Mouse (Mus musculus): Measurements from ENCODE around the gene C730034F03Rik. TPM values are rescaled to one million over a fixed set of nuclear protein-coding genes. Genes with fewer than 3 reads are reported as not detected.
A peak's percentile ranks its signal among the peaks of the same experiment; 100 is the strongest.

The C730034F03Rik gene
- polyA plus RNA-seq, 1 experiment from 2014 or later: 1.1 TPM

- TF ChIP-seq CTCF (IDR thresholded peaks at IDR 0.05; ENCODE audit: low read depth): no peak
- peak overlapping the region; percentile 49 for H3K4me3 ChIP-seq (ENCODE audit: low read depth, low read length)
- peak; percentile 97 for ATAC-seq
- peak overlapping the region; percentile 92 for H3K4me2 ChIP-seq (replicated peaks; ENCODE audit: low read depth)
- peaks cover 6% of the 10 kb centered on the region; the same call in 1 of the 2 replicates for H3K36me3 ChIP-seq (ENCODE audit: control insufficient read depth, insufficient read depth)
- 0 out of 2 replicates have a peak, but pooled peaks cover 3% of the 10 kb centered on the region for H3K4me1 ChIP-seq (replicated peaks; ENCODE audit: control insufficient read depth, insufficient read depth, low read length)
- no peaks in the 10 kb centered on the region for H3K9me3 ChIP-seq (ENCODE audit: control insufficient read depth)
- H3K9ac ChIP-seq (ENCODE audit: low read depth, low read length): peak overlapping the region; percentile 54
- 11% methylated on average over 44 of the region's 44 CpGs for WGBS
- no peaks in the 10 kb centered on the region for H3K27me3 ChIP-seq (replicated peaks; ENCODE audit: control insufficient read depth, insufficient read depth, low read length)
- peak overlapping the region; percentile 71 for H3K27ac ChIP-seq (ENCODE audit: low read depth, low read length)
Observed at GRCm38 (mm10) chr15:89475611-89476474, 46.5 kb downstream of the C730034F03Rik start.

GRCm38 (mm10) chr15:89476475-89476815 is 47.1 kb downstream of the C730034F03Rik start:
- Histone ChIP-seq H3K36me3 (ENCODE audit: control insufficient read depth, insufficient read depth) (peaks cover 6% of the 10 kb centered on the region; the same call in 1 of the 2 replicates), H3K4me1 (replicated peaks; ENCODE audit: control insufficient read depth, insufficient read depth, low read length) (0 out of 2 replicates have a peak, but pooled peaks cover 3% of the 10 kb centered on the region), H3K4me2 (replicated peaks; ENCODE audit: low read depth) (peak overlapping the region; percentile 92), H3K27ac (ENCODE audit: low read depth, low read length) (peak overlapping the region; percentile 71), H3K4me3 (ENCODE audit: low read depth, low read length) (peak overlapping the region; percentile 49), H3K27me3 (replicated peaks; ENCODE audit: control insufficient read depth, insufficient read depth, low read length) (no peaks in the 10 kb centered on the region), H3K9me3 (ENCODE audit: control insufficient read depth) (no peaks in the 10 kb centered on the region), H3K9ac (ENCODE audit: low read depth, low read length) (peak overlapping the region; percentile 54)
- no peak for ATAC-seq
- 6% methylated on average over 5 of the region's 5 CpGs for WGBS
- no peak for TF ChIP-seq CTCF (IDR thresholded peaks at IDR 0.05; ENCODE audit: low read depth)

GRCm38 (mm10) chr15:89477091-89477491 is 47.7 kb downstream of the C730034F03Rik start, which contains the start of gene Arsa:
Gene Arsa (minus strand): TSS chr15:89477425.
- TF ChIP-seq CTCF (IDR thresholded peaks at IDR 0.05; ENCODE audit: low read depth): no peak
- 44% methylated on average over 9 of the region's 9 CpGs for WGBS
- Histone ChIP-seq H3K4me3 (ENCODE audit: low read depth, low read length) (peak within 1 kb of the TSS; percentile 49), H3K36me3 (ENCODE audit: control insufficient read depth, insufficient read depth) (peaks cover 6% of the 10 kb centered on the region; the same call in 1 of the 2 replicates), H3K27me3 (replicated peaks; ENCODE audit: control insufficient read depth, insufficient read depth, low read length) (no peaks in the 10 kb centered on the region), H3K9ac (ENCODE audit: low read depth, low read length) (peak within 1 kb of the TSS; percentile 54), H3K9me3 (ENCODE audit: control insufficient read depth) (no peaks in the 10 kb centered on the region), H3K27ac (ENCODE audit: low read depth, low read length) (peak within 1 kb of the TSS; percentile 71), H3K4me1 (replicated peaks; ENCODE audit: control insufficient read depth, insufficient read depth, low read length) (0 out of 2 replicates have a peak, but pooled peaks cover 3% of the 10 kb centered on the region), H3K4me2 (replicated peaks; ENCODE audit: low read depth) (peak within 1 kb of the TSS; percentile 92)
- no peak for ATAC-seq

- TF ChIP-seq CTCF (IDR thresholded peaks at IDR 0.05; ENCODE audit: low read depth): no peak
Observed at GRCm38 (mm10) chr15:89477806-89478205, 48.4 kb downstream of the C730034F03Rik start.

GRCm38 (mm10) chr15:89478622-89479021 is 49.2 kb downstream of the C730034F03Rik start:
- H3K9ac ChIP-seq (ENCODE audit: low read depth, low read length): no peak overlapping the region
- H3K27me3 ChIP-seq (replicated peaks; ENCODE audit: control insufficient read depth, insufficient read depth, low read length): no peaks in the 10 kb centered on the region
- H3K27ac ChIP-seq (ENCODE audit: low read depth, low read length): no peak overlapping the region
- H3K9me3 ChIP-seq (ENCODE audit: control insufficient read depth): no peaks in the 10 kb centered on the region
- H3K4me2 ChIP-seq (replicated peaks; ENCODE audit: low read depth): no peak overlapping the region
- no peak for TF ChIP-seq CTCF (IDR thresholded peaks at IDR 0.05; ENCODE audit: low read depth)
- no peak overlapping the region for H3K4me3 ChIP-seq (ENCODE audit: low read depth, low read length)
- 75% methylated on average over 3 of the region's 3 CpGs for WGBS
- no peak for ATAC-seq
- 0 out of 2 replicates have a peak, but pooled peaks cover 3% of the 10 kb centered on the region for H3K4me1 ChIP-seq (replicated peaks; ENCODE audit: control insufficient read depth, insufficient read depth, low read length)
- peaks cover 6% of the 10 kb centered on the region; the same call in 1 of the 2 replicates for H3K36me3 ChIP-seq (ENCODE audit: control insufficient read depth, insufficient read depth)

More at GRCm38 (mm10) chr15:89477806-89478205, 48.4 kb downstream of the C730034F03Rik start:
- Histone ChIP-seq H3K4me1 (replicated peaks; ENCODE audit: control insufficient read depth, insufficient read depth, low read length) (0 out of 2 replicates have a peak, but pooled peaks cover 3% of the 10 kb centered on the region), H3K27ac (ENCODE audit: low read depth, low read length) (no peak overlapping the region), H3K9me3 (ENCODE audit: control insufficient read depth) (no peaks in the 10 kb centered on the region), H3K9ac (ENCODE audit: low read depth, low read length) (no peak overlapping the region), H3K36me3 (ENCODE audit: control insufficient read depth, insufficient read depth) (peaks cover 6% of the 10 kb centered on the region; the same call in 1 of the 2 replicates), H3K4me3 (ENCODE audit: low read depth, low read length) (no peak overlapping the region), H3K4me2 (replicated peaks; ENCODE audit: low read depth) (no peak overlapping the region), H3K27me3 (replicated peaks; ENCODE audit: control insufficient read depth, insufficient read depth, low read length) (no peaks in the 10 kb centered on the region)
- no peak for ATAC-seq
- WGBS: 73% methylated on average over 8 of the region's 8 CpGs

Other genes starting within 250 kb of the C730034F03Rik start
- 71.5 and 74.0 TPM in 2 replicates for gene Plxnb2, start 248.8 kb upstream of the C730034F03Rik start, polyA plus RNA-seq (2015; fragmentation: Nextera tagmentation; extraction: Ambion mirVana)
- 3.2 and 3.4 TPM in 2 replicates for gene Dennd6b, start 233.1 kb upstream of the C730034F03Rik start, polyA plus RNA-seq (2015; fragmentation: Nextera tagmentation; extraction: Ambion mirVana)
- 17.7 and 21.3 TPM in 2 replicates for gene Ppp6r2, start 218.0 kb upstream of the C730034F03Rik start, polyA plus RNA-seq (2015; fragmentation: Nextera tagmentation; extraction: Ambion mirVana)
- gene Sbf1, start 114.3 kb upstream of the C730034F03Rik start, polyA plus RNA-seq (2015; fragmentation: Nextera tagmentation; extraction: Ambion mirVana): 22.2 and 24.2 TPM in 2 replicates
- 0.14 TPM in 1 of 2 replicates, not detected in the other for gene Adm2, start 106.9 kb upstream of the C730034F03Rik start, polyA plus RNA-seq (2015; fragmentation: Nextera tagmentation; extraction: Ambion mirVana)
- not detected in 2 replicates for gene Miox, start 95.2 kb upstream of the C730034F03Rik start, polyA plus RNA-seq (2015; fragmentation: Nextera tagmentation; extraction: Ambion mirVana)
- 19.1 and 20.5 TPM in 2 replicates for gene Lmf2, start 73.9 kb upstream of the C730034F03Rik start, polyA plus RNA-seq (2015; fragmentation: Nextera tagmentation; extraction: Ambion mirVana)
- gene Ncaph2, start 73.9 kb upstream of the C730034F03Rik start, polyA plus RNA-seq (2015; fragmentation: Nextera tagmentation; extraction: Ambion mirVana): 55.2 and 65.2 TPM in 2 replicates
- gene Sco2, start 55.7 kb upstream of the C730034F03Rik start, polyA plus RNA-seq (2015; fragmentation: Nextera tagmentation; extraction: Ambion mirVana): 14.6 and 18.0 TPM in 2 replicates
- 3.6 and 4.8 TPM in 2 replicates for gene Tymp, start 52.5 kb upstream of the C730034F03Rik start, polyA plus RNA-seq (2015; fragmentation: Nextera tagmentation; extraction: Ambion mirVana)
- gene Odf3b, start 50.3 kb upstream of the C730034F03Rik start, polyA plus RNA-seq (2015; fragmentation: Nextera tagmentation; extraction: Ambion mirVana): 2.1 and 3.2 TPM in 2 replicates
- not detected in 2 replicates for gene Klhdc7b, start 44.7 kb upstream of the C730034F03Rik start, polyA plus RNA-seq (2015; fragmentation: Nextera tagmentation; extraction: Ambion mirVana)
- 3.4 and 5.0 TPM in 2 replicates for gene Syce3, start 19.1 kb upstream of the C730034F03Rik start, polyA plus RNA-seq (2015; fragmentation: Nextera tagmentation; extraction: Ambion mirVana)
- 0.43 and 0.46 TPM in 2 replicates for gene Cpt1b, start 3.7 kb upstream of the C730034F03Rik start, polyA plus RNA-seq (2015; fragmentation: Nextera tagmentation; extraction: Ambion mirVana)
- not detected in 2 replicates for gene Gm44502, start 107 bp downstream of the C730034F03Rik start, polyA plus RNA-seq (2015; fragmentation: Nextera tagmentation; extraction: Ambion mirVana)
- gene Chkb, start 319 bp downstream of the C730034F03Rik start, polyA plus RNA-seq (2015; fragmentation: Nextera tagmentation; extraction: Ambion mirVana): 85.8 and 92.3 TPM in 2 replicates
- gene Mapk8ip2, start 24.3 kb downstream of the C730034F03Rik start, polyA plus RNA-seq (2015; fragmentation: Nextera tagmentation; extraction: Ambion mirVana): 1.9 and 2.0 TPM in 2 replicates
- gene Arsa, start 47.8 kb downstream of the C730034F03Rik start, polyA plus RNA-seq (2015; fragmentation: Nextera tagmentation; extraction: Ambion mirVana): 32.0 and 36.2 TPM in 2 replicates
- gene Shank3, start 70.0 kb downstream of the C730034F03Rik start, polyA plus RNA-seq (2015; fragmentation: Nextera tagmentation; extraction: Ambion mirVana): 0.51 and 0.73 TPM in 2 replicates
- 0.10 and 0.14 TPM in 2 replicates for gene Acr, start 138.7 kb downstream of the C730034F03Rik start, polyA plus RNA-seq (2015; fragmentation: Nextera tagmentation; extraction: Ambion mirVana)
- 7.1 and 7.6 TPM in 2 replicates for gene Rabl2, start 162.3 kb downstream of the C730034F03Rik start, polyA plus RNA-seq (2015; fragmentation: Nextera tagmentation; extraction: Ambion mirVana)